Mouse (Mus musculus): ENCODE measurements around the gene Supt16. TPM values are rescaled to one million over a fixed set of nuclear protein-coding genes. Genes with fewer than 3 reads are reported as not detected.

Supt16 gene
- polyA plus RNA-seq, 1 experiment from 2014 or later, result 65.7 TPM

- no peak for ATAC-seq
- CTCF ChIA-PET, result interaction anchor here (1.5 kb wide), 1 partner anchor 28 kb away, joined by 4 read pairs; no protein-coding TSS in a partner anchor
- in situ Hi-C loops (cut with MboI; ENCODE audit: low pct_unique_long_range_greater_than_20kb), result no loop called here
- POLR2A ChIA-PET, result interaction anchor here (0.6 kb wide), 1 partner anchor 33 kb away, joined by 3 read pairs; no protein-coding TSS in a partner anchor
- DNase-seq (ENCODE audit: low read depth, low spot score), result no peak
- no peak for TF ChIP-seq CTCF (IDR thresholded peaks at IDR 0.05)
- peaks cover 3% of the 10 kb centered on the region for H3K27me3 ChIP-seq
Measured at GRCm38 (mm10) chr14:52152179-52152578, 45.0 kb downstream of the Supt16 start.

- CTCF ChIA-PET, result interaction anchor here (1.1 kb wide), 1 partner anchor 11 kb away, joined by 3 read pairs; no protein-coding TSS in a partner anchor
- H3K27me3 ChIP-seq, result peaks cover 3% of the 10 kb centered on the region
- no peak for TF ChIP-seq CTCF (IDR thresholded peaks at IDR 0.05)
- POLR2A ChIA-PET, result no interaction called here
- in situ Hi-C loops (cut with MboI; ENCODE audit: low pct_unique_long_range_greater_than_20kb), result no loop called here
- ATAC-seq, result no peak
- DNase-seq (ENCODE audit: low read depth, low spot score), result no peak
Measured at GRCm38 (mm10) chr14:52149888-52150287, 47.3 kb downstream of the Supt16 start.

GRCm38 (mm10) chr14:52146540-52146939, 50.7 kb downstream of the Supt16 start:
- POLR2A ChIA-PET, result interaction anchor here (0.5 kb wide), 1 partner anchor 14 kb away, joined by 3 read pairs; no protein-coding TSS in a partner anchor
- TF ChIP-seq CTCF (IDR thresholded peaks at IDR 0.05), result peak; percentile 52
- H3K27me3 ChIP-seq, result peaks cover 3% of the 10 kb centered on the region
- DNase-seq (ENCODE audit: low read depth, low spot score) (no peak), ATAC-seq (no peak)
- in situ Hi-C loops (cut with MboI; ENCODE audit: low pct_unique_long_range_greater_than_20kb), result no loop called here
- CTCF ChIA-PET, result interaction anchor here (1.0 to 1.7 kb wide), 5 partner anchors 10 to 30 kb away, joined by 3 read pairs; no protein-coding TSS in a partner anchor

- peaks cover 3% of the 10 kb centered on the region for H3K27me3 ChIP-seq
- ATAC-seq (no peak), DNase-seq (ENCODE audit: low read depth, low spot score) (no peak)
- ChIA-PET CTCF (interaction anchor here (0.9 to 1.6 kb wide), 2 partner anchors 9 to 30 kb away, joined by 3 read pairs; no protein-coding TSS in a partner anchor), POLR2A (no interaction called here)
- in situ Hi-C loops (cut with MboI; ENCODE audit: low pct_unique_long_range_greater_than_20kb), result no loop called here
- no peak for TF ChIP-seq CTCF (IDR thresholded peaks at IDR 0.05)
Measured at GRCm38 (mm10) chr14:52144165-52144564, 53.1 kb downstream of the Supt16 start.

GRCm38 (mm10) chr14:52141445-52142127, 55.6 kb downstream of the Supt16 start:
- ChIA-PET CTCF (interaction anchor here (0.9 to 2.1 kb wide), 3 partner anchors 12 to 35 kb away, joined by 3 to 5 read pairs (median 3); no protein-coding TSS in a partner anchor), POLR2A (interaction anchor here (1.5 kb wide), 1 partner anchor 28 kb away, joined by 3 read pairs; no protein-coding TSS in a partner anchor)
- in situ Hi-C loops (cut with MboI; ENCODE audit: low pct_unique_long_range_greater_than_20kb), result no loop called here
- ATAC-seq (no peak), DNase-seq (ENCODE audit: low read depth, low spot score) (no peak)
- no peak for TF ChIP-seq CTCF (IDR thresholded peaks at IDR 0.05)
- H3K27me3 ChIP-seq, result no peaks in the 10 kb centered on the region

- in situ Hi-C loops (cut with MboI; ENCODE audit: low pct_unique_long_range_greater_than_20kb), result no loop called here
- DNase-seq (ENCODE audit: low read depth, low spot score) (no peak), ATAC-seq (no peak)
- ChIA-PET POLR2A (interaction anchor here (1.5 kb wide), 1 partner anchor 27 kb away, joined by 3 read pairs; no protein-coding TSS in a partner anchor), CTCF (interaction anchor here (1.0 to 2.1 kb wide), 3 partner anchors 12 to 36 kb away, joined by 3 to 5 read pairs (median 3); no protein-coding TSS in a partner anchor)
- TF ChIP-seq CTCF (IDR thresholded peaks at IDR 0.05), result no peak
- no peaks in the 10 kb centered on the region for H3K27me3 ChIP-seq
Measured at GRCm38 (mm10) chr14:52140577-52141444, 56.4 kb downstream of the Supt16 start.

GRCm38 (mm10) chr14:52133584-52133983, 63.6 kb downstream of the Supt16 start:
- POLR2A ChIA-PET, result no interaction called here
- ATAC-seq (no peak), DNase-seq (ENCODE audit: low read depth, low spot score) (no peak)
- CTCF ChIA-PET, result interaction anchor here (1.6 kb wide), 1 partner anchor 62 kb away, joined by 3 read pairs; no protein-coding TSS in a partner anchor
- H3K27me3 ChIP-seq, result no peaks in the 10 kb centered on the region
- TF ChIP-seq CTCF (IDR thresholded peaks at IDR 0.05), result no peak
- in situ Hi-C loops (cut with MboI; ENCODE audit: low pct_unique_long_range_greater_than_20kb), result no loop called here

GRCm38 (mm10) chr14:52124636-52125035, 72.6 kb downstream of the Supt16 start:
- peaks cover 3% of the 10 kb centered on the region for H3K27me3 ChIP-seq
- ATAC-seq (no peak), DNase-seq (ENCODE audit: low read depth, low spot score) (no peak)
- no peak for TF ChIP-seq CTCF (IDR thresholded peaks at IDR 0.05)
- POLR2A ChIA-PET, result no interaction called here
- in situ Hi-C loops (cut with MboI; ENCODE audit: low pct_unique_long_range_greater_than_20kb), result loop anchor here (5.0 kb wide), 1 partner anchor 218 kb away; no protein-coding TSS in a partner anchor
- CTCF ChIA-PET, result interaction anchor here (0.6 to 3.0 kb wide), 13 partner anchors 11 to 216 kb away, joined by 3 to 13 read pairs (median 3); partner anchors contain the start of genes Hnrnpc and Rpgrip1

GRCm38 (mm10) chr14:52123918-52124317, 73.3 kb downstream of the Supt16 start:
- in situ Hi-C loops (cut with MboI; ENCODE audit: low pct_unique_long_range_greater_than_20kb), result loop anchor here (5.0 kb wide), 1 partner anchor 218 kb away; no protein-coding TSS in a partner anchor
- peak; percentile 17 for DNase-seq (ENCODE audit: low read depth, low spot score)
- peaks cover 6% of the 10 kb centered on the region for H3K27me3 ChIP-seq
- ChIA-PET POLR2A (no interaction called here), CTCF (interaction anchor here (0.6 to 3.0 kb wide), 13 partner anchors 10 to 216 kb away, joined by 3 to 13 read pairs (median 3); partner anchors contain the start of genes Hnrnpc and Rpgrip1)
- no peak for ATAC-seq
- TF ChIP-seq CTCF (IDR thresholded peaks at IDR 0.05), result peak; percentile 79

GRCm38 (mm10) chr14:52120169-52120568, 77.0 kb downstream of the Supt16 start:
- TF ChIP-seq CTCF (IDR thresholded peaks at IDR 0.05), result no peak
- ATAC-seq, result no peak
- no peak for DNase-seq (ENCODE audit: low read depth, low spot score)
- H3K27me3 ChIP-seq, result peaks cover 3% of the 10 kb centered on the region
- in situ Hi-C loops (cut with MboI; ENCODE audit: low pct_unique_long_range_greater_than_20kb), result loop anchor here (5.0 kb wide), 1 partner anchor 222 kb away; no protein-coding TSS in a partner anchor
- ChIA-PET CTCF (interaction anchor here (1.0 kb wide), 1 partner anchor 12 kb away, joined by 3 read pairs; no protein-coding TSS in a partner anchor), POLR2A (no interaction called here)

Data from Patski (cell line).